Mouse (Mus musculus) forebrain, embryonic 11.5 days (tissue): Measurements from ENCODE around the gene Pitpnm1. TPM values are rescaled to one million over a fixed set of nuclear protein-coding genes. Genes with fewer than 3 reads are reported as not detected.

Experiments
- ATAC-seq: fragments of 200-750 bp; cut with Nextera tagmentation; replicated peaks from 2 replicates; pipeline ENCODE4 v1.8.0; 2017; ENCODE audit warnings: moderate TSS enrichment; ENCODE audit not compliant: low FRiP score
- DNase-seq: peaks from one replicate; pipeline ENCODE4 v3.0.0-alpha.2; 2017; ENCODE audit warnings: low spot score
- H3K27ac ChIP-seq: fragments of 300-500 bp; sonication (generic); 2 replicates; pipeline ENCODE4 v1.5.1; 2014; ENCODE audit warnings: low read depth, low read length
- H3K27me3 ChIP-seq: fragments of 300-500 bp; sonication (generic); 2 replicates; pipeline ENCODE4 v1.6.1; 2014; ENCODE audit warnings: mild to moderate bottlenecking, low read length, mixed read lengths; ENCODE audit not compliant: control insufficient read depth, insufficient read depth
- H3K36me3 ChIP-seq: fragments of 300-500 bp; sonication (generic); 2 replicates; pipeline ENCODE4 v1.6.1; 2014; ENCODE audit warnings: mild to moderate bottlenecking, low read length, moderate library complexity, mixed read lengths; ENCODE audit not compliant: control insufficient read depth, insufficient read depth
- H3K4me1 ChIP-seq: fragments of 300-500 bp; sonication (generic); replicated peaks from 2 replicates; pipeline ENCODE4 v1.6.1; 2014; ENCODE audit warnings: low read length, mixed read lengths; ENCODE audit not compliant: control insufficient read depth, insufficient read depth
- H3K4me2 ChIP-seq: fragments of 300-500 bp; sonication (generic); 2 replicates; pipeline ENCODE4 v1.6.1; 2014; ENCODE audit warnings: low read depth, mild to moderate bottlenecking, low read length, moderate library complexity, mixed read lengths; ENCODE audit not compliant: severe bottlenecking
- H3K4me3 ChIP-seq: fragments of 300-500 bp; sonication (generic); 2 replicates; pipeline ENCODE4 v1.5.1; 2014; ENCODE audit warnings: low read depth, low read length
- H3K9ac ChIP-seq: fragments of 300-500 bp; sonication (generic); 2 replicates; pipeline ENCODE4 v1.6.1; 2014; ENCODE audit warnings: low read length
- H3K9me3 ChIP-seq: fragments of 300-500 bp; sonication (generic); 2 replicates; pipeline ENCODE4 v1.6.1; 2016; ENCODE audit warnings: low read length, mixed read lengths; ENCODE audit not compliant: control insufficient read depth
- WGBS: fragments of 180-500 bp; shearing (Covaris S2); extraction: QIAGEN DNeasy Blood & Tissue Kit; methylation state at CpG from one replicate; pipeline ENCODE4 v1.1.7; 2014; 5-methylcytosine and 5-hydroxymethylcytosine counted together
- polyA plus RNA-seq: library from polyadenylated mRNA; unstranded; fragments of >200 nt; fragmentation: Nextera tagmentation; extraction: Ambion mirVana; gene quantifications from 2 replicates; pipeline ENCODE4 v1.2.1, GENCODE M21; 2014

The Pitpnm1 gene
- polyA plus RNA-seq, 1 experiment from 2014 or later, result 18.0 TPM

- ATAC-seq (no peak), DNase-seq (no peak)
- 58% methylated on average over 2 of the region's 2 CpGs for WGBS
- no peak within 1 kb of the TSS for H3K4me3 ChIP-seq
- H3K27ac ChIP-seq, result no peak within 1 kb of the TSS
- H3K4me2 ChIP-seq, result no peak within 1 kb of the TSS
- no peaks in the 10 kb centered on the region for H3K36me3 ChIP-seq
- H3K4me1 ChIP-seq, result no peaks in the 10 kb centered on the region
- no peaks in the 10 kb centered on the region for H3K27me3 ChIP-seq
- no peaks in the 10 kb centered on the region for H3K9me3 ChIP-seq
- H3K9ac ChIP-seq, result no peak within 1 kb of the TSS
Measured at GRCm38 (mm10) chr19:4139446-4139845, 39.6 kb downstream of the Pitpnm1 start, which contains the start of gene Gpr152. Gene Gpr152, plus strand, starts transcription at chr19:4139787.

GRCm38 (mm10) chr19:4140147-4140546 lies 40.3 kb downstream of the Pitpnm1 start:
- no peaks in the 10 kb centered on the region for H3K36me3 ChIP-seq
- DNase-seq (no peak), ATAC-seq (no peak)
- no peak overlapping the region for H3K9ac ChIP-seq
- 86% methylated on average over 6 of the region's 6 CpGs for WGBS
- H3K4me2 ChIP-seq, result no peak overlapping the region
- H3K27ac ChIP-seq, result no peak overlapping the region
- H3K4me3 ChIP-seq, result no peak overlapping the region
- no peaks in the 10 kb centered on the region for H3K4me1 ChIP-seq
- no peaks in the 10 kb centered on the region for H3K9me3 ChIP-seq
- no peaks in the 10 kb centered on the region for H3K27me3 ChIP-seq

GRCm38 (mm10) chr19:4142416-4143173 lies 42.8 kb downstream of the Pitpnm1 start:
- Histone ChIP-seq H3K36me3 (no peaks in the 10 kb centered on the region), H3K4me2 (no peak overlapping the region), H3K9ac (no peak overlapping the region), H3K27me3 (no peaks in the 10 kb centered on the region), H3K4me3 (no peak overlapping the region), H3K9me3 (no peaks in the 10 kb centered on the region; the same call in 1 of the 2 replicates), H3K27ac (no peak overlapping the region), H3K4me1 (no peaks in the 10 kb centered on the region; the same call in 1 of the 2 replicates)
- ATAC-seq (no peak), DNase-seq (no peak)
- 93% methylated on average over 18 of the region's 18 CpGs for WGBS

- H3K4me1 ChIP-seq, result peaks cover 3% of the 10 kb centered on the region
- DNase-seq (no peak), ATAC-seq (no peak)
- no peaks in the 10 kb centered on the region for H3K36me3 ChIP-seq
- no peaks in the 10 kb centered on the region; the same call in 1 of the 2 replicates for H3K9me3 ChIP-seq
- H3K27me3 ChIP-seq, result no peaks in the 10 kb centered on the region
- no peak within 1 kb of the TSS for H3K27ac ChIP-seq
- H3K9ac ChIP-seq, result no peak within 1 kb of the TSS
- 86% methylated on average over 7 of the region's 7 CpGs for WGBS
- H3K4me3 ChIP-seq, result no peak within 1 kb of the TSS
- H3K4me2 ChIP-seq, result no peak within 1 kb of the TSS
Measured at GRCm38 (mm10) chr19:4143759-4144268, 44.0 kb downstream of the Pitpnm1 start, which contains the start of gene Cabp4. Gene Cabp4, minus strand, starts transcription at chr19:4144033.

GRCm38 (mm10) chr19:4144550-4145498 lies 45.0 kb downstream of the Pitpnm1 start:
- ATAC-seq, result no peak
- Histone ChIP-seq H3K4me2 (no peak overlapping the region), H3K4me3 (no peak overlapping the region), H3K4me1 (peaks cover 7% of the 10 kb centered on the region), H3K9ac (no peak overlapping the region), H3K9me3 (no peaks in the 10 kb centered on the region; the same call in 1 of the 2 replicates), H3K27me3 (no peaks in the 10 kb centered on the region), H3K27ac (no peak overlapping the region), H3K36me3 (no peaks in the 10 kb centered on the region)
- no peak for DNase-seq
- 87% methylated on average over 16 of the region's 16 CpGs for WGBS

GRCm38 (mm10) chr19:4145936-4146335 lies 46.1 kb downstream of the Pitpnm1 start:
- Histone ChIP-seq H3K9me3 (no peaks in the 10 kb centered on the region; the same call in 1 of the 2 replicates), H3K4me2 (no peak overlapping the region), H3K4me3 (no peak overlapping the region), H3K27me3 (no peaks in the 10 kb centered on the region), H3K27ac (no peak overlapping the region), H3K36me3 (no peaks in the 10 kb centered on the region), H3K4me1 (peaks cover 7% of the 10 kb centered on the region), H3K9ac (no peak overlapping the region)
- DNase-seq (no peak), ATAC-seq (no peak)
- WGBS, result 87% methylated on average over 5 of the region's 5 CpGs

GRCm38 (mm10) chr19:4146366-4147021 lies 46.7 kb downstream of the Pitpnm1 start:
- WGBS, result 62% methylated on average over 12 of the region's 12 CpGs
- no peak overlapping the region for H3K4me3 ChIP-seq
- no peak overlapping the region for H3K9ac ChIP-seq
- no peaks in the 10 kb centered on the region; the same call in 1 of the 2 replicates for H3K9me3 ChIP-seq
- H3K4me2 ChIP-seq, result no peak overlapping the region
- no peak overlapping the region for H3K27ac ChIP-seq
- DNase-seq, result no peak
- no peak for ATAC-seq
- H3K27me3 ChIP-seq, result no peaks in the 10 kb centered on the region
- H3K36me3 ChIP-seq, result no peaks in the 10 kb centered on the region
- peaks cover 7% of the 10 kb centered on the region for H3K4me1 ChIP-seq

GRCm38 (mm10) chr19:4147022-4147405 lies 47.2 kb downstream of the Pitpnm1 start:
- WGBS, result 48% methylated on average over 3 of the region's 3 CpGs
- ATAC-seq (no peak), DNase-seq (no peak)
- Histone ChIP-seq H3K9ac (no peak overlapping the region), H3K27me3 (no peaks in the 10 kb centered on the region), H3K27ac (no peak overlapping the region), H3K4me1 (peaks cover 7% of the 10 kb centered on the region), H3K4me2 (no peak overlapping the region), H3K4me3 (no peak overlapping the region), H3K9me3 (no peaks in the 10 kb centered on the region; the same call in 1 of the 2 replicates), H3K36me3 (no peaks in the 10 kb centered on the region)
